In the genomic region with DNA sequence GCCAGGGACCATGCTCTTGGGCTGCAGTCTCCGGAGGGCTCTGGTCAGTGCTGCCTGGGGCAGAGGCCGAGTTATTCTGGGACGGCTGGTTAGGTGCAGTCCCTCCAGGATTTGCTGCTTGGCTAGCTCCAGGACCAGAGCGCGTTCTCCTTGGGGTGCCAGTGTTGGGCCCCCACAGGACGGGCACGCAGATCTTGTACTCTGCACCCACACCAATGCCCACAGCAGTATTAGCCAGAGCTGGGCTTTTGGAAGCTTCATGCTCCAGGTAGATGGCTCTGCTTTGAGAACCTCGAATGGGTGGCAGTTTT, we compare ENCODE assay signal across 13 mouse cellular contexts. TPM values are rescaled to one million over a fixed set of nuclear protein-coding genes. Genes with fewer than 3 reads are reported as not detected.
DNase-seq lines count a peak whose midpoint lies in the region; ATAC-seq lines count a peak whose summit lies in the region.
"Had no signal": no experiment of that assay in that cellular context is flagged by ENCODE, and none has a peak within 500 bp of the region (broad histone marks: within the 10 kb centered on the region; RNA-seq: fewer than 3 reads in every experiment).

No protein-coding gene starts in this region.

- peaks cover 8% of the 10 kb centered on the region for H3K4me1 ChIP-seq in forebrain, embryonic 12.5 days
- peaks cover 2% of the 10 kb centered on the region; the same call in 1 of the 2 replicates for H3K4me1 ChIP-seq in forebrain, embryonic 11.5 days (replicated peaks; ENCODE audit: control insufficient read depth, insufficient read depth, low read length)
- peaks cover 8% of the 10 kb centered on the region; the same call in 1 of the 2 replicates for H3K4me1 ChIP-seq in kidney, embryonic 16.5 days (ENCODE audit: insufficient read depth, low read length)
- H3K4me1 ChIP-seq in hindbrain, embryonic 16.5 days (ENCODE audit: control insufficient read depth, insufficient read depth, low read depth, low read length), result no peaks in the 10 kb centered on the region
- peaks cover 5% of the 10 kb centered on the region; the same call in 1 of the 2 replicates for H3K4me1 ChIP-seq in midbrain, embryonic 15.5 days

- H3K4me2 ChIP-seq in forebrain, embryonic 12.5 days, result peak overlapping the region; percentile 50; the same call in 1 of the 2 replicates
- no peak overlapping the region; the same call in 1 of the 2 replicates for H3K4me2 ChIP-seq in forebrain, embryonic 11.5 days (ENCODE audit: low read depth, low read length, severe bottlenecking)
- peak overlapping the region; percentile 54 for H3K4me2 ChIP-seq in kidney, embryonic 16.5 days (replicated peaks; ENCODE audit: low read depth, low read length)
- no peak overlapping the region; the same call in 1 of the 2 replicates for H3K4me2 ChIP-seq in hindbrain, embryonic 16.5 days (ENCODE audit: low read length)
- H3K4me2 ChIP-seq in midbrain, embryonic 15.5 days, result peak overlapping the region; percentile 42; the same call in 1 of the 2 replicates

- DNase-seq in forebrain, embryonic 11.5 days (ENCODE audit: low spot score), result no peak
- no peak for DNase-seq in kidney, postnatal 10 days
- DNase-seq in ovary, postnatal 14 days (ENCODE audit: low spot score), result no peak
- no peak for DNase-seq in gastrocnemius, adult 8-10 months (ENCODE audit: low spot score in 2 of 2)

- no peak overlapping the region for H3K27ac ChIP-seq in forebrain, embryonic 12.5 days
- no peak overlapping the region for H3K27ac ChIP-seq in forebrain, embryonic 11.5 days (ENCODE audit: low read depth, low read length)
- H3K27ac ChIP-seq in kidney, embryonic 16.5 days (ENCODE audit: low read length), result no peak overlapping the region
- no peak overlapping the region for H3K27ac ChIP-seq in hindbrain, embryonic 16.5 days (ENCODE audit: low read depth, low read length)
- no peak overlapping the region for H3K27ac ChIP-seq in midbrain, embryonic 15.5 days
- H3K27ac ChIP-seq: stomach, embryonic 15.5 days had no signal

- H3K27me3 ChIP-seq in forebrain, embryonic 12.5 days, result peaks cover 30% of the 10 kb centered on the region
- no peaks in the 10 kb centered on the region for H3K27me3 ChIP-seq in forebrain, embryonic 11.5 days (ENCODE audit: control insufficient read depth, insufficient read depth, low read length)
- H3K27me3 ChIP-seq in kidney, embryonic 16.5 days (ENCODE audit: insufficient read depth, low read length), result no peaks in the 10 kb centered on the region
- H3K27me3 ChIP-seq in hindbrain, embryonic 16.5 days (replicated peaks; ENCODE audit: control insufficient read depth, insufficient read depth, low read length), result 0 out of 2 replicates have a peak, but pooled peaks cover 2% of the 10 kb centered on the region
- H3K27me3 ChIP-seq in midbrain, embryonic 15.5 days (replicated peaks), result no peaks in the 10 kb centered on the region
- H3K27me3 ChIP-seq: stomach, embryonic 15.5 days had no signal

- H3K9ac ChIP-seq in forebrain, embryonic 12.5 days, result no peak overlapping the region
- H3K9ac ChIP-seq in forebrain, embryonic 11.5 days (ENCODE audit: low read length), result no peak overlapping the region; the same call in 1 of the 2 replicates
- H3K9ac ChIP-seq in kidney, embryonic 16.5 days (replicated peaks; ENCODE audit: low read length), result no peak overlapping the region
- no peak overlapping the region for H3K9ac ChIP-seq in hindbrain, embryonic 16.5 days (ENCODE audit: low read depth, low read length)
- H3K9ac ChIP-seq in midbrain, embryonic 15.5 days, result no peak overlapping the region
- H3K9ac ChIP-seq: stomach, embryonic 15.5 days had no signal

- WGBS in forebrain, embryonic 12.5 days, result 89% methylated on average over 8 of the region's 8 CpGs
- 85% methylated on average over 8 of the region's 8 CpGs for WGBS in forebrain, embryonic 11.5 days
- WGBS in kidney, embryonic 16.5 days, result 80% methylated on average over 8 of the region's 8 CpGs
- 86% methylated on average over 8 of the region's 8 CpGs for WGBS in hindbrain, embryonic 16.5 days
- WGBS in midbrain, embryonic 15.5 days, result 86% methylated on average over 8 of the region's 8 CpGs

- ATAC-seq in forebrain, embryonic 12.5 days (ENCODE audit: low FRiP score), result no peak
- no peak for ATAC-seq in forebrain, embryonic 11.5 days (replicated peaks; ENCODE audit: low FRiP score)
- no peak for ATAC-seq in kidney, embryonic 16.5 days (ENCODE audit: low FRiP score, low TSS enrichment)
- ATAC-seq in hindbrain, embryonic 16.5 days, result peak; percentile 14; the same call in 1 of the 2 replicates
- ATAC-seq in midbrain, embryonic 15.5 days (replicated peaks), result no peak

- no peaks in the 10 kb centered on the region for H3K9me3 ChIP-seq in forebrain, embryonic 12.5 days
- no peaks in the 10 kb centered on the region for H3K9me3 ChIP-seq in forebrain, embryonic 11.5 days (ENCODE audit: control insufficient read depth, low read length)
- no peaks in the 10 kb centered on the region for H3K9me3 ChIP-seq in kidney, embryonic 16.5 days (ENCODE audit: low read length)
- no peaks in the 10 kb centered on the region for H3K9me3 ChIP-seq in hindbrain, embryonic 16.5 days (ENCODE audit: control insufficient read depth, low read length)
- no peaks in the 10 kb centered on the region for H3K9me3 ChIP-seq in midbrain, embryonic 15.5 days
- H3K9me3 ChIP-seq: stomach, embryonic 15.5 days had no signal

- no peaks in the 10 kb centered on the region for H3K36me3 ChIP-seq in forebrain, embryonic 12.5 days (replicated peaks)
- no peaks in the 10 kb centered on the region for H3K36me3 ChIP-seq in forebrain, embryonic 11.5 days (ENCODE audit: control insufficient read depth, insufficient read depth, low read length)
- no peaks in the 10 kb centered on the region for H3K36me3 ChIP-seq in kidney, embryonic 16.5 days (ENCODE audit: insufficient read depth, low read length)
- H3K36me3 ChIP-seq in hindbrain, embryonic 16.5 days (ENCODE audit: control insufficient read depth, insufficient read depth, low read length), result no peaks in the 10 kb centered on the region
- H3K36me3 ChIP-seq in midbrain, embryonic 15.5 days (replicated peaks), result no peaks in the 10 kb centered on the region
- H3K36me3 ChIP-seq: stomach, embryonic 15.5 days had no signal

- H3K4me3 ChIP-seq in forebrain, embryonic 12.5 days (replicated peaks), result no peak overlapping the region
- H3K4me3 ChIP-seq in forebrain, embryonic 11.5 days (ENCODE audit: low read depth, low read length), result no peak overlapping the region
- H3K4me3 ChIP-seq in kidney, embryonic 16.5 days (ENCODE audit: low read length), result no peak overlapping the region
- no peak overlapping the region for H3K4me3 ChIP-seq in hindbrain, embryonic 16.5 days (ENCODE audit: low read length)
- no peak overlapping the region for H3K4me3 ChIP-seq in midbrain, embryonic 15.5 days

RNA-seq across cellular contexts. Expression of a gene that starts 3.0 kb away (rescaled TPM):
- 0.06 TPM in 1 of 2 replicates, not detected in the other for polyA plus RNA-seq in forebrain, embryonic 12.5 days (2016; fragmentation: Nextera tagmentation; extraction: Ambion mirVana)
- polyA plus RNA-seq in forebrain, embryonic 11.5 days (2014; fragmentation: Nextera tagmentation; extraction: Ambion mirVana), result 0.05 and 0.07 TPM in 2 replicates
- polyA plus RNA-seq in kidney, embryonic 16.5 days (2015; fragmentation: Nextera tagmentation; extraction: Ambion mirVana), result 0.08 TPM in 1 of 2 replicates, not detected in the other
- polyA plus RNA-seq in hindbrain, embryonic 16.5 days (2015; fragmentation: Nextera tagmentation; extraction: Ambion mirVana), result 0.03 and 0.09 TPM in 2 replicates
- 0.04 and 0.06 TPM in 2 replicates for polyA plus RNA-seq in midbrain, embryonic 15.5 days (2015; fragmentation: Nextera tagmentation; extraction: Ambion mirVana)
- not detected for total RNA-seq in gastrocnemius, adult 8-10 months (2022)
- total RNA-seq: gastrocnemius, postnatal 14 days had no signal
- polyA plus RNA-seq: kidney, adult 2 months had no signal

RNA-seq across cellular contexts. Expression of a gene that starts 9.5 kb away (rescaled TPM):
- 3.2 and 3.6 TPM in 2 replicates for polyA plus RNA-seq in forebrain, embryonic 12.5 days (2016; fragmentation: Nextera tagmentation; extraction: Ambion mirVana)
- polyA plus RNA-seq in forebrain, embryonic 11.5 days (2014; fragmentation: Nextera tagmentation; extraction: Ambion mirVana), result 6.1 and 6.5 TPM in 2 replicates
- 7.5 and 9.5 TPM in 2 replicates for polyA plus RNA-seq in kidney, embryonic 16.5 days (2015; fragmentation: Nextera tagmentation; extraction: Ambion mirVana)
- polyA plus RNA-seq in hindbrain, embryonic 16.5 days (2015; fragmentation: Nextera tagmentation; extraction: Ambion mirVana), result 1.8 and 2.1 TPM in 2 replicates
- polyA plus RNA-seq in midbrain, embryonic 15.5 days (2015; fragmentation: Nextera tagmentation; extraction: Ambion mirVana), result 1.1 and 1.5 TPM in 2 replicates
- total RNA-seq in gastrocnemius, adult 8-10 months (2022), result under 1 TPM; 0.48 to 0.99 (median 0.78) TPM
- total RNA-seq: megakaryocyte, adult 5-6 weeks had no signal

RNA-seq across cellular contexts. Expression of a gene that starts 19.0 kb away (rescaled TPM):
- not detected in 2 replicates for polyA plus RNA-seq in forebrain, embryonic 12.5 days (2016; fragmentation: Nextera tagmentation; extraction: Ambion mirVana)
- polyA plus RNA-seq in forebrain, embryonic 11.5 days (2014; fragmentation: Nextera tagmentation; extraction: Ambion mirVana), result not detected in 2 replicates
- 0.09 and 0.24 TPM in 2 replicates for polyA plus RNA-seq in kidney, embryonic 16.5 days (2015; fragmentation: Nextera tagmentation; extraction: Ambion mirVana)
- not detected in 2 replicates for polyA plus RNA-seq in hindbrain, embryonic 16.5 days (2015; fragmentation: Nextera tagmentation; extraction: Ambion mirVana)
- polyA plus RNA-seq in midbrain, embryonic 15.5 days (2015; fragmentation: Nextera tagmentation; extraction: Ambion mirVana), result not detected in 2 replicates
- total RNA-seq in gastrocnemius, adult 8-10 months (2022), result not detected
- total RNA-seq: gastrocnemius, postnatal 14 days; left cerebral cortex, postnatal 10 days; megakaryocyte, adult 5-6 weeks had no signal
- polyA plus RNA-seq: kidney, adult 2 months had no signal

RNA-seq across cellular contexts. Expression of a gene that starts 28.9 kb away (rescaled TPM):
- 37.5 and 40.3 TPM in 2 replicates for polyA plus RNA-seq in forebrain, embryonic 12.5 days (2016; fragmentation: Nextera tagmentation; extraction: Ambion mirVana)
- polyA plus RNA-seq in forebrain, embryonic 11.5 days (2014; fragmentation: Nextera tagmentation; extraction: Ambion mirVana), result 34.7 and 44.6 TPM in 2 replicates
- polyA plus RNA-seq in kidney, embryonic 16.5 days (2015; fragmentation: Nextera tagmentation; extraction: Ambion mirVana), result 28.1 and 29.0 TPM in 2 replicates
- polyA plus RNA-seq in hindbrain, embryonic 16.5 days (2015; fragmentation: Nextera tagmentation; extraction: Ambion mirVana), result 34.0 and 37.4 TPM in 2 replicates
- polyA plus RNA-seq in midbrain, embryonic 15.5 days (2015; fragmentation: Nextera tagmentation; extraction: Ambion mirVana), result 39.7 and 43.6 TPM in 2 replicates
- 100 to 1,000 TPM; 130 to 135 (median 131) TPM for total RNA-seq in gastrocnemius, adult 8-10 months (2022)

RNA-seq across cellular contexts. Expression of a gene that starts 29.5 kb away (rescaled TPM):
- polyA plus RNA-seq in forebrain, embryonic 12.5 days (2016; fragmentation: Nextera tagmentation; extraction: Ambion mirVana), result 0.64 and 1.3 TPM in 2 replicates
- 0.88 and 1.7 TPM in 2 replicates for polyA plus RNA-seq in forebrain, embryonic 11.5 days (2014; fragmentation: Nextera tagmentation; extraction: Ambion mirVana)
- 2.5 and 2.6 TPM in 2 replicates for polyA plus RNA-seq in kidney, embryonic 16.5 days (2015; fragmentation: Nextera tagmentation; extraction: Ambion mirVana)
- 0.79 and 0.81 TPM in 2 replicates for polyA plus RNA-seq in hindbrain, embryonic 16.5 days (2015; fragmentation: Nextera tagmentation; extraction: Ambion mirVana)
- polyA plus RNA-seq in midbrain, embryonic 15.5 days (2015; fragmentation: Nextera tagmentation; extraction: Ambion mirVana), result 0.87 and 0.99 TPM in 2 replicates
- 1 to 10 TPM in 1 of 4 experiments, under 1 TPM in 3; 0.39 to 1.2 (median 0.57) TPM for total RNA-seq in gastrocnemius, adult 8-10 months (2022)

Comparison
In these comparisons a context has a peak if more than half of its experiments do, and no peak if none do; other contexts are left out.
1. H3K4me2 ChIP-seq: peak in forebrain, embryonic 12.5 days (single experiment), kidney, embryonic 16.5 days (single experiment) and midbrain, embryonic 15.5 days (single experiment); none in forebrain, embryonic 11.5 days (single experiment) and hindbrain, embryonic 16.5 days (single experiment).